Mouse (Mus musculus) inflammation-experienced regulatory T-cells, adult 6 months (primary cell): ENCODE measurements at regions not wholly inside any gene's neighbourhood (a gene's known extent, or its start where the extent isn't known, plus 50 kb on each side); places are given as distances from the start of the nearest gene placed in this dataset.

Source experiments
- ATAC-seq: one replicate; pipeline ENCODE4 v1.8.0; 2017

DNA sequence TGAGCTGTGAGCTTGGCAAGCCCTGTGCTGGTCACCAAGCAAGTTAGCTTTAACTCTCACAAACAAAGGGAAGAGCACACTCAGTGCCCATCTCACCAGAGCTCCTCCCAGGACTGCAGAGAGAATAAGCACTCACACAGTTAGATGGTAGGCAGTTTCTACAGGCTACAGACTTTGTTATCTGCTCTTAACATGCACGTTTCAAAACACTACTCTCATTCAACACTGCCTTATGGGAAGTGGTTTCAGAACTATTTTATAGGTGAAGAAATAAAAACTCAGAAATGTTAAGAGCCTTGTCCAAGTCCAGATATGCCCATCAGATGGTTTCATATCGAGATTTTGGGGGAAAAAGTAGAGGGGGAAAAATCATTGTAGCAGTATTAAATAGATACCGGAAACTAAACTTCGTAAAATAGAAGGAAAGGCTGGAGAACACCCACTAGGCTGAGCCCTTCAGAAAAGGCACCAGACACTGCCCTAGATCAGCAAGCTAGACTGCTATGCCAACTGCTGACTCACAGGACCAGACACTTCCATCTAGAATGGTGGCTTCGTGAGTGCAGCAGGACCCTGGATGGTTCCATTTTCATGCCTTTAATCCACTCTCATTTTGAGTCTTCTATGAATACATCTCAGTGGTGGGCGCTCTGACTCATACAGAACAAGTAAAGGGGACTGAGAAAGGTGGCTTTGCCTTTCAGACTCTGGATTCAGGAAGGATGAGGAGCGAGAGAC is 51.3 kb upstream of the Serbp1 start:
- no peak for ATAC-seq

DNA sequence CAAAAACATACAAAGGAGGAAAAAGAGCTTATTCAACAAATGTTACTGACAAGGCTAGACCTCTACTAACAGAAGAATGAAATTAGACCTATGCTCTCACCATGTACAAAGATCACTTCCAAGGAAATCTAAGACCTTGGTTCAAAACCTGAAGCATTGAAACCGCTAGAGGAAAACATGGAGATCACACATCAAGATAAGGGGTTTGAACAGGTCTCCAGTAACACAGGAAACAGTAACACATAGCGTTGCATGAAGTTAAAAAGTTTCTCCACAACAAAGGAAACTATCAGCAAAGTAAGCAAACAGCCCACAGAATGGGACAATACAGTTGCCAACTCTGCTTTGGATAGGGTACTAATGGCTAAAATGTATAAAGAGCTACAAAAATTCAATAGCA is 53.3 kb upstream of the Serbp1 start:
- peak; percentile 78 for ATAC-seq

DNA sequence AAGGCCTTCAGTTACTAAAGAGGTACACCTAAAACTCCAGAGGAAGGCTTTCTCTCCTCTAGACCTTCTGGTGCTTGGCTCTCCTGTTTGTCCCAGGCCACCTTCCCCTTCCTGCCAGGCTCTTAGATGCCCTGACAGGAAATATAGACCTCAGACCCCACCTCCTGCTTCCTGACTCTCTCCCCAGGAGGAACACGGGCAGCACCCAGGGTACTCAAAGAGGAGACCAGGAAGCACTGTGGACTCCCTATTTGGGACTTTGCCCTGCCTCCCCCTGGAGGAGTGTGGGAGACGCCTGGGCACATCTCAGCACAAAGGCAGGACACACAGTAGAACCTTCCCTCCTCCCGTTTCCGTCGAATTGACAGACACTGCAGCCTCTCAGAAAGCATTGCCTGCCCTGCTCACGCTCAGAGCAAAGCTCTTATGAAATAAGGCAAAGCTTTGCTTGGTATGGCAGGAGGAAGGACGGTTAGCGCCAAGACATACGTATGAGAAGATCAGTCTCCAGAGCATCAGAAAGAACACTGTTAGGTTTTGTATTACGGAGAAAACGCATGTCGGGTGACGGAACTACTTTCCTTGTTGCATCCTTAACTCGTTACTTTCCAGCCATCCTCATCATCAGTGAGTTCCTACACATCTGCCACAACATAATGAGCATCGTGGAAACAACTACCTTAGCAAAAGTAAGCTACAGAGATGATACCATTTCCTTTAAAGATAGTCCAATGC is 54.3 kb upstream of the Serbp1 start:
- ATAC-seq, result no peak

DNA sequence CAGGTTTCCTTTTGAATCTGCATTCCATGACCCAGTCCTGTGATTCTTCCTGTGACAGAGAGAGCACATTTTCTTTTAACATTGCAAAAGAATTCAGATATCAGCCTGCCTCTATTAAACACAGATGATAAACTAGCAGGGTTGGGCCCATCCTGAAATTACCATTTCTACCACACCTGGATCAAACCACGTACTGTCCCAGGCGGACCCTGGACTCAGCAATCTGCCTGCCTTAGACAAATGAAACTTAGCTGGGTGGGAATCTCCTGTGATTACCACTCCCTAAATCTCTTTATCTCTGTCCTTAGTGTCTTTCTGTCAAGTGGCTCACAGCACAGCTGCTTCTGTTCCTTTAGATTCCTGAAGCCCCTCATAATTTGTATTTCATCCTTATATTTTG is 55.5 kb upstream of the Serbp1 start:
- no peak for ATAC-seq

DNA sequence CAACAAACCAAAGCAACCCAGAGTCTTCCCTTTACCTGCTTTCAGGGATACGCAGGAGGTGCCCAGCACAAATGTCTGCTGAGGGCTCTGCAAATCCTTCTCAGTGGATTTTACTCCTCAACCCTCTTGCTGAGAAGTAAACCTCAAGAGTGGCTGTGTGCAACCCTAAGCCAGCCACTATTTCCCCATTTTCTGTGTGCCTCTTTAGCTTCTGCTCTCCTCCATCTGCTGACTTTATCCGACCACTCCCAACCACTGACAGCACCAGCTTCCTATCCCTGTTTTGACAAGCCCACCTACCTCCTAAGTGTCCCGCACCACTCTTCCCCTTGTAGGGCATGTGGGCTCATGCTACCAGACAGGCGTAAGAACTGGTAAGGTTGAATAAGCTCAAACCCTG is 56.5 kb upstream of the Serbp1 start:
- ATAC-seq, result no peak

DNA sequence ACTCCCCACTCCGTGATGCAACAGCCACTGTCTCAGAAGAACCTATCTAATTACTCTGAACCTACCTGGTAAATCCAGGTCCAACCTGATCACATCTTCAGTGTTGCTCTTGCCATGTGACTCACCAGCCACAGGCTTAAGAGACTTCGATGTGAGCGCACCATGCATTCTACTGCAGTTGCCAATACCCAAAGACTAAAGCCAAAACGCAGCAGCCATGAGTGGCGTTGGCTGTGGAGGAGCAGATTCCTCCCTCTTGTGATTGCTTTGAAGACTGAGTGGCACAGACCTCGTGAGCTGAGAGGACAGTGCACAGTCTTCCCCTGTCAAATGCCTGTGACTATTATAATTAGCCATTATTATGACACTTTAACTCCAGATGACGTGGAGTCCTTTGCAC is 58.6 kb upstream of the Serbp1 start:
- ATAC-seq, result no peak

DNA sequence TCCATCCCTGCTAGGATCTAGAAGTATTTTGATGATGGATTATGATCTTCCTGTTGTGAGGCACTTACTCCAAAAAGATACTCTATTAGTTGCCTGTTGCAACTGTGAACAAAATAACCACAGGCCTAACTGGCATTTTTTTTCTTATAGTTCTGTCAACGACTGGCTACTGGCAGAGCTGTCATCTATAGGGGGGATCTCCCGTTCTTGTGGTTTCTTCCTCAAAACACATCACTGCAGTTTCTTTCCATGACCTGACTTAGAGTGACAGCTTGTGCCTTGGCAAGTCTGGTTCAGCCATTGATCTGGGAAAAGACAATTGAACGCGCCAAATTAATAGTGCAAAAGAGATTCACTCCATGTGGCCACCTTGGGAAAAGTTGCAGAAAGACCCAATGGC is 59.4 kb upstream of the Serbp1 start:
- ATAC-seq, result no peak

DNA sequence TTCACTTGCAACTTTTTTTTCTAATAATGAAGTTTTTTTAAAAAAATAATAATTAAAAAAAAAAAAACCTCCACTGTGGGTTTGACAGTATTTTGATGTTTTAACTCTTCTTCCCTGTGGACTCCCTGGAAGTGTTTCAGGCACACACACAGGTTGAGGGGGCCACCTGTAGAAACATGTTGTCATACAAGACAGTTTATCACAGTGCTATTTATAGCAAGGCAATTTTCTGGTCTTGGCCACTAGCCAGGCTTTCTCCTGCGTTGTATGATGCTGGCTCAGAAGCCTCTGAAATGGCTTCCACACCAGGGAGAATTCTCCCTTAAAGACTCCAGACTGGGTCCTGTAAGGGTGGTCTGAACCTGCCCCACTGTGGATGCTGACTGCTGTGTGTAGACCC is 59.9 kb upstream of the Serbp1 start:
- no peak for ATAC-seq

DNA sequence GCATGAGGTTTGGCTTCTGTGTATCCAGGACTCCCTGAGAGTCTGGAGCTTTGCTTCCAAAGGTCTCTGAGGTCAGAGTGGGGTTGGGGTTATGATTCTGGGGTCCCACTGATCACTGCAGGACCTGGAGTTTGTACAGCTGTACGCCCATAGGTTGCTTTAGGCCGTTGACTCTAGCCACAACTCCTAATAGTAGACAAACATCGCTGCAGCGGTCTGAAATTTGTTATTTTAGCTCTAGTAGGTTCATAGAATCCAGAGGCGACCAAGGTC is 67.4 kb upstream of the Serbp1 start:
- no peak for ATAC-seq

DNA sequence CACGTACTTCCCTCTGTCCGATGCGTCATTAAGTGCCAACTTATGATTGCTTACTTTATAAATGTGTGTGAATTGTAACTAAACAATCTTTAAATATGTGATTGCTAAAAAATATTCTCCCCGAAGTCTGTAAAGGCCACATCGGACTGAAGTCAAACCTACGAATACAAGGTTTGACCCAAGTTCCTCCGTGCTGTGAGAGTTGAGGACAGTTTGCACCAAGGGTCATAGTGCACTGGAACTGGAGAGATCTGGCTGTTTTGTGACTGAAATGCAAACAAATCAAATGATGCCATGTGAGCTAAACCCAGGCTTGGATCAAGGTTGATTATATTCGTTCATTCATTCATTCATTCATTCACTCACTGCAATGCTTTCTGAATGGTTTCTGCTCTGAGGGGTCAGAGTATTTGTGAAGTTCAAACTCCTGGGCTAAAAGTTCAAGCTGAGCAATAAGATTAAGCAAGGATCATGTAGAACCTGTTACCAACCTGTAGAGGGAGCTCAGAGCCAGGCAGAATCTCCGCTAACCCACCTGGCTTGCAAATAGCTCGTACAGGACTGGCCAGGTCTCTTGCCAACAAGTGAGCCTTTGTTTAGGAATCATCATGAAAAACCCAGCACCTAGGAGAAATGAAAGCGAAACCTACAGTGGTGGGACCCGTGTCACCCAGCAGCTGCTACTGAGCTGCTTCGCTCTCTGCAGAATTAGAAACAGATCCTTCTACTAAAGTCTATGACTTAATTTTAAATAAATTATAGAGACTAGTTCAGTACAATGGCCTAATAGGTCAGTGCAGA is 67.9 kb upstream of the Serbp1 start:
- ATAC-seq, result peak; percentile 95

DNA sequence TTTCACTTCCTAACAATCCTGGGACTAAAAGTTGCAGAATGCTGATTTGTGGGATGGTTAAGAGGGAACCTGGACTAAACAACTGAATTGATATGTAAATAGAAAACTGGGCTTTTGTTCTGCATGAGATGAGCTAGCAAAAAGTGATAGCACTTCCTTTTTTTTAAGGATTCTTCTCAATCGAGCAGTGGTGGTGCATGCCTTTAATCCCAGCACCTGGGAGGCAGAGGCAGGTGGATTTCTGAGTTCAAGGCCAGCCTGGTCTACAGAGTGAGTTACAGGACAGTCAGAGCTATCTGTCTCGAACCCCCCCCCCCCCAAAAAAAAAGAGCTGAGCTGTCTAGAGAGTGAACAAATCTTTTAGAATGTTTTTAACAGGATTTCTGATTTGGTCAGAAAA is 69.2 kb upstream of the Serbp1 start:
- ATAC-seq, result no peak

DNA sequence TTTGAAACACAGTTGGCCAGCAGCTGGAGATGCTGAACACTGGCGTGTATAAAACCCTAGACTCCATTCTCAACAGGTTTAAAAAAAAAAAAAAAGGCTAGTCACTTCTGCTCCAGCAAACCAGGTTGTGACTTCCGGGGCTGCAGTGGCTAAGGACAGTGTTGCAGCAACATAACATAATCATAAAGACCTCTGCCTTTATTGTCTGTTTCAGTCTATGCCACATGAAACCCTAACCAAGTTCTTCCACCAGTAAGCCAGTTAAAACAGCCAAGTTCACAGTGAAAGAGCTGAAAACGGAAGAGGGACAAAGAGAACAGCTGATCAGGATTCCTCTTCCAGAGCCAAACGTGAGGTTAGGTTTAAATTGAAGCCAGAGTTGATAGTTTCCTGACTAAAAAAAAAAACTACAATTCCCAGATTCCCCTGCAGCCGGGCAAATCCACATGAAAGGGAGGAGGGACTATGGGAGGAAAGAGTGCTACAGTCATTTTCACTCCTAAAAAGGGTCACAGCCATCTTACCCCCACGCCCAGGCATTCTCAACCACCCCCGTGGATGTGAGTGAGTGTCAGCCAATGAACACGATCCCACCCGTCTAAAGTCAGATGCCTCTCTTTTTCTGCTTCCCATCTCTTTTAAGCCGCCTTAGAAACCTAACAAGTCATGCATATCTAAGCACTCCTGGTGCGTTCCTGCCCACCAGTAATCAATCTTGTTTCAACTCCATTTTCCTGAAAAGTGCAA is 69.8 kb upstream of the Serbp1 start:
- ATAC-seq, result no peak

DNA sequence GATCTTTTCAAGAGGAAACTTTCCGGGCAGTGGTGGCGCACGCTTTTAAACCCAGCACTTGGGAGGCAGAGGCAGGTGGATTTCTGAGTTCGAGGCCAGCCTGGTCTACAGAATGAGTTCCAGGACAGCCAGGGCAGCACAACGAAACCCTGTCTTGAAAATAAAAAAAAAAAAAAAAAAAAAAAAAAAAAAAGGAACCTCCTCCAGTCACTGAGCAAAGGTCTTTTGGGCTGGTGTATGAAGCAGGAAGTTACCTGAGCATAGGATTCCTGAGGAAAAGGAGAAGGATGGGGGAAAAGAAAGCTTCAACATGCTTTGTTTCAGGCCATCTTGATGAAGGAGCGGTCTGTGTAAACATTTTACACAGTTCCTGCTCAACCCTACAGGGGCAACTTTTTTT is 72.9 kb upstream of the Serbp1 start:
- no peak for ATAC-seq

DNA sequence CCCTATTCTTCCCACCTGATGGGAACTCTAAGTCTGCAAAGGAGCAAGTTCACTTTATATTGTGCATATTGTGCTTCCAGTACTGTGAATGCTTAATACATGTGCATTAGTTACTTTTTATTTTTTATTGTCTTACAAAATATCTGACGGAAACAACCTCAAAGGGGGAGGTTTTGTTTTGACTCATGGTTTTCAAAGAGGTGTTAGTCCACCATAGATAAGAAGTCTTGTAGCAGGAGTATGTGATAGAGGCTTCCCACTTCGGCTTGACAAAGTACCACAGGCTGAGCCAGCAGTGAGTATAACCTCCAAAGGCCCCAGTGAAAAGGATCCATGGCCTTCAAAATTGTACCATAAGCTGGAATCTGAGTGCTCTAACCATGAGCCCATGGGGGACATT is 74.0 kb upstream of the Serbp1 start:
- ATAC-seq, result no peak

DNA sequence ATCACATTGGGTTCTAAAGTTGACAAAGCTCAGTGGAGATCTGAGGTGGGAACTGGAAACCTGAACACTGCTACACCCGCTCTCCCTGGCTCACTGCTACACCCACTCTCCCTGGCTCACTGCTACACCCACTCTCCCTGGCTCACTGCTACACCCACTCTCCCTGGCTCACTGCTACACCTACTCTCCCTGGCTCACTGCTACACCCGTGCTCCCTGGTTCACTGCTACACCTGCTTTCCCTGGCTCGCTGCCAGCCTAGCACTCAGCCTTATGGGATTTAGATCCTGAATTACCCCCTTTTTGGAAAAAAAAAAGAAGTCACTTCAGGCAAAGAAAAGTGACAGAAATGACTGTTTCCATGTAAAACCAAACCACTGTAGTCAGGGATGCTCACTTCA is 75.2 kb upstream of the Serbp1 start:
- ATAC-seq, result no peak

DNA sequence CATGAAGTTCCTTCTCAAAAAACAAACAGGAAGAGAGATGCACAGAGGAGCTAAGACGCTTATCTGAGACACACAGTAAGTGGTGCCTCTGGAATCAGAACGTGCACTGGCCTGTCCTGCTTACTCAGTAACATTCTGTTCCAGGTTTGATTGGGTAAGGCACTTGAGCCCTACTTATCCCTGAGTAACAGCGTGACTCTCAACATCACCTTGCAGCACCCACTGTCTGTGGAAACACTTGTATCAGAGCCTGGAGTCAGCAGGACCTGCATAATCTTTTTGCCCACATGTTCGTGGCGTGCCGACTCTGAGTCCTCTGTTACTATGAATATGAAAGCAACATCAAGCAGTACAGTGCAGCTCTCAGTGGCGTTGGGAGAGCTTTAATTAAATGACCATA is 76.4 kb upstream of the Serbp1 start:
- ATAC-seq, result no peak

DNA sequence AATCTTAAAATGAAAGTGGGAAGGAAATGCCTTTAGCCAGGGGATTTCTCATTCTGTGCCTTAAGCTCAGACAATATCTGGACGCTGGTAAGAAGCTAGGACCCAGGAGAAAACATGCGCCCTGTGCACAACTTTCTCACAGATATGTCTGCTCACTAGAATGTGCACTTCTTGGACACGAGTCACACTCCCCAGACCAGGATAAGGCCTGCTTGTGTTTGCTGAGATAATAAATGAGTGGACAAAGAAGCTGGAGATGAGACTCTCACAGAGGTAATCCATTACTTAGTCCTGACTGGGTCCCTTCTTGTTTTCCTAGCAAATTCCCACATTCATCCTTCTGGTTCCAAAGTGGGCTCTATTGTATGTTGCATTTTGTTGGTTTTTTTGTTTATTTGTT is 77.4 kb upstream of the Serbp1 start:
- ATAC-seq, result no peak

DNA sequence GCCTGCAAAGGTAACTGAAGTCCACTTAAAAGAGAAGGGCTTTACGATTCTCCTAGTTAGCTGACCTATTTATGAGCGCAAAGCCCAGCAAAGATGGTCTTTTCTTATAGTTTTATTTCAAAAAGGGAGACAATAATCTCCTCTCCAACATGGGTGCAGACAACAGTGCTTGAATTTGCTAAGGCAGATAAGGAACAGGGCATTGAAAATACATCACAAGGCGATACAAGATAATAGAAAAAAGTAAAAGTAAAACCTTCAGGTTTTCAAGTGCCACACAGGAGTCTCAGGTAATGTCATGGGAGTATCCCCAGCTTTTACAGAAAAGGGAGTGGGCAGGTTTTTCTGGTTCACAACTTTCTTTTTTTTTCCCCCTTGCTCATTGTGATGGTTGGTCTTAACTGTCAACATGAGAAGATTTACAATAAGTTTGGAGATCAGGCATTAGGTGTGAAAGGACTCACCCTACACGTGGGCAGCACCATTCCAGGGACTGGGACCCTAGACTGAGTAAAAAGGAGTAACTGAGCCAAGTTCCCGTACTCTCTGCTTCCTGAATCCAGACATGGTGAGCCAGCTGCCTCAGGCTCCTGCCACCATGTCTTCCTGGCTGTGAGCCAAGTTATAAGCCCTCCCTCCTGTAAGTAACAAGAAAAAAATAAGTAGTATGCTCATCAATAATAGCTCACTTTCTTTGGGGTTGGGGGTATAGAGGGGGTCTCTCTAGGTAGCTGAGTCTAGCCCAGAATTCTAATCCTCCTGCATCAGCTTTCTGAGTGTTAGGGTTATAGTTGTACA is 78.1 kb upstream of the Serbp1 start:
- ATAC-seq, result no peak

DNA sequence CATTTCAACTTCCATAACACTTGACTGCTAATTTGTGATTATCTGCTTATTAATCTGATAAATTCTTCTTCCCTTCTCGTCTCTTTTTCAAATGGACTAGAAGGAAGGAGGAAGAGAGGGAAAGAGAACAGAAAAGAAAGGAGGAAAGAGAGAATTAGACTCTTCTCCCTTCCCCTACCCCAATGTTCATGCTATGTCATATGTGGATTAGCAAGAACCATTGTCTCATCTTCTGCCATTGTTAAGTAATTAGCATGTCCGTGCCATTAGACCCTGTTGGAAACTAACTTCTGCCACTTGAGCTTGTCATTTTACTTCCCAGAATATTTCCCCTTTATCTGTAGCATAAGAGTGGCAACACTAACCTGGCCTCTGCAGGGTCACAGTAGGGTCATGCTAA is 78.8 kb upstream of the Serbp1 start:
- no peak for ATAC-seq

DNA sequence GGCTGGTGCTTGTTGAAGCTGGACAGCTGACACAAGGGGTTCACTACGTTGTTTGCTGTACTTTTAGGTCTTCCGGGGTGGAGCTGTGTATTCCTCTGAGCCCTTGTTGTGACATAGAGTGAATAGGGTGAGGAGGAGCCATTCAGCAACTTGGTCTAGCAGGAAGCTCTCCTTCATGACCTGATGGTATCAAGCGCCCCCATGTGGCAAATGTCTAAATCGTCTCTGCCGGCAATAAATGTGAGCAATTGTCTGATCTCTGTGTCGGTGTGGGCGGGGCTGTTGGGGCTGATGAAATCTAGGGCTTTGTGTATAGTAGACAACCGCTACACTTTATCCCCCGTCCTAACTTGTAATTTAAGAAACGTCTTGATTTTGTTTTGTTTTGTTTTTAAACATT is 79.2 kb upstream of the Serbp1 start:
- peak; percentile 97 for ATAC-seq

DNA sequence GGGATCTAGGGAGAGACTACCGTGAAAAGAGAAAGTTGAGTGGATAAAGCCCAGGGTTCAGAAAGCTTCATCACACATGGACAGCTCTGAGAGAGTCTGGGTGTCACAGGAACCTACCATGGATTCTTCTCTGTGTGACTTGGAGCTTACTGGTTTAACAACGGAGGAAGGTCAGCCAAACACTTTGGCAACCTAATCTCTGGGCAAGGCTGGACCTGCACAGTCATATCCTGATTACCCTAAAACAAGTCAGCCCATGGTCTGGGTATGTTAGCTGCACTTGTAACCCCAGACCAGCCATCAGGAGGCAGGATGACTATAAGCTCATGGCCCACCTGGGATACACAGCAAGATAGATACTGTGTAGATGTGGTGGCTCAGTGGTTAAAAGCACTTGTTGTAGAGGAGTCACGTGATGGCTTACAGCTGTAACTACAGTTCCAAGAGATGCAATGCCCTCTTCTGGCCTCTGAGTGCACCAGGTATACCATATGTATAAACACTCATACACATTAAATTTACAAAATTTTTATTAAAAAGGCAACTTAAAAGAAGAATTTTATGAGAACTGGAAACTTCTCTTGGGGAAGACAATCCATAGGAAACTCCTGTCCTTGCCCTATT is 85.0 kb upstream of the Serbp1 start:
- ATAC-seq, result no peak

DNA sequence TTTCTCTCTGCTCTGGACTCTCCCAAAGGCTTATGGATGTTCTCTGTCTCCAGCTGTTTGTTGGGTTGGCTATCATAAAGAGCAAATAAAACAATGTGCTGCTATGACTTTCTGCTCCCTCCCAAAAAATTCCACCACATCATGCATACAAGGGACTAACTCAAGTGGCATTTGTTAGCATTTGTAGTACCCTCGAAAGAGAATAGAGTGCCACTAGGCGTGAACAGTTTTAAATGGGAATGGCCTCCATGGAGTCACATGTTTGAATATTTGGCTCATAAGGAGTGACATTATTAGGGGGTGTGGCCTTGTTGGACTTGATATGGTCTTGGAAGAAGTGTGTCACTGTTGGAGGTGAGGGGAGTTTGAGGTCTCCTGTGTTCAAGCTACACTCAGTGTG is 86.5 kb upstream of the Serbp1 start:
- no peak for ATAC-seq
